ENCODE assay signal across 13 mouse cellular contexts in genomic region chr16:28592466-28592865, GRCm38 (mm10).
DNase-seq lines count a peak whose midpoint lies in the region; ATAC-seq and TF ChIP-seq lines count a peak whose summit lies in the region.
"Had no signal": no experiment of that assay in that cellular context is flagged by ENCODE, and none has a peak within 500 bp of the region (broad histone marks: within the 10 kb centered on the region; RNA-seq: fewer than 3 reads in every experiment).

No protein-coding gene starts in this region.

- no peak for TF ChIP-seq CTCF in midbrain, postnatal 0 days (IDR thresholded peaks at IDR 0.05)

- H3K4me3 ChIP-seq in forebrain, embryonic 16.5 days (replicated peaks; ENCODE audit: low read length), result no peak overlapping the region
- H3K4me3 ChIP-seq in forebrain, embryonic 13.5 days, result no peak overlapping the region
- no peak overlapping the region for H3K4me3 ChIP-seq in hindbrain, embryonic 13.5 days
- no peak overlapping the region for H3K4me3 ChIP-seq in hindbrain, embryonic 14.5 days (replicated peaks; ENCODE audit: low read length)
- H3K4me3 ChIP-seq in midbrain, embryonic 12.5 days, result no peak overlapping the region
- no peak overlapping the region for H3K4me3 ChIP-seq in midbrain, postnatal 0 days (ENCODE audit: low read depth, low read length)

- no peak overlapping the region for H3K27ac ChIP-seq in forebrain, embryonic 16.5 days (ENCODE audit: low read length)
- H3K27ac ChIP-seq in forebrain, embryonic 13.5 days, result no peak overlapping the region
- H3K27ac ChIP-seq in hindbrain, embryonic 13.5 days, result no peak overlapping the region
- no peak overlapping the region for H3K27ac ChIP-seq in hindbrain, embryonic 14.5 days
- no peak overlapping the region for H3K27ac ChIP-seq in midbrain, embryonic 12.5 days (replicated peaks)
- no peak overlapping the region for H3K27ac ChIP-seq in midbrain, postnatal 0 days (ENCODE audit: low read depth, low read length)
- H3K27ac ChIP-seq: embryonic facial prominence, embryonic 12.5 days; embryonic facial prominence, embryonic 15.5 days; gastrocnemius, adult 2 months; heart, embryonic 15.5 days had no signal

- H3K4me1 ChIP-seq in forebrain, embryonic 16.5 days (replicated peaks; ENCODE audit: control insufficient read depth, insufficient read depth, low read length), result no peaks in the 10 kb centered on the region
- no peaks in the 10 kb centered on the region for H3K4me1 ChIP-seq in forebrain, embryonic 13.5 days
- 0 out of 2 replicates have a peak, but pooled peaks cover 2% of the 10 kb centered on the region for H3K4me1 ChIP-seq in hindbrain, embryonic 13.5 days (replicated peaks)
- no peaks in the 10 kb centered on the region for H3K4me1 ChIP-seq in hindbrain, embryonic 14.5 days (replicated peaks; ENCODE audit: control insufficient read depth, insufficient read depth, low read length)
- H3K4me1 ChIP-seq in midbrain, embryonic 12.5 days, result 0 out of 2 replicates have a peak, but pooled peaks cover 3% of the 10 kb centered on the region
- no peaks in the 10 kb centered on the region for H3K4me1 ChIP-seq in midbrain, postnatal 0 days (ENCODE audit: insufficient read depth, low read length)
- H3K4me1 ChIP-seq: embryonic facial prominence, embryonic 12.5 days; embryonic facial prominence, embryonic 15.5 days; heart, embryonic 12.5 days; heart, embryonic 15.5 days had no signal

- ATAC-seq in forebrain, embryonic 16.5 days, result peak; percentile 11; the same call in 1 of the 2 replicates
- ATAC-seq in forebrain, embryonic 13.5 days, result no peak
- ATAC-seq in hindbrain, embryonic 13.5 days (ENCODE audit: low FRiP score), result 0 out of 2 replicates have a peak, but pooled peaks have one; percentile 24
- no peak for ATAC-seq in hindbrain, embryonic 14.5 days (ENCODE audit: low FRiP score)
- peak; percentile 43; the same call in 1 of the 2 replicates for ATAC-seq in midbrain, embryonic 12.5 days (ENCODE audit: low FRiP score, low read depth)
- ATAC-seq in midbrain, postnatal 0 days (ENCODE audit: low FRiP score), result no peak
- ATAC-seq: CD4-positive, CD25-positive, alpha-beta regulatory T cell, adult 4 months; inflammation-experienced regulatory T-cells, adult 6 months had no signal

- no peaks in the 10 kb centered on the region for H3K9me3 ChIP-seq in forebrain, embryonic 16.5 days (ENCODE audit: control insufficient read depth, low read length)
- H3K9me3 ChIP-seq in forebrain, embryonic 13.5 days (replicated peaks), result no peaks in the 10 kb centered on the region
- H3K9me3 ChIP-seq in hindbrain, embryonic 13.5 days, result no peaks in the 10 kb centered on the region
- no peaks in the 10 kb centered on the region for H3K9me3 ChIP-seq in hindbrain, embryonic 14.5 days (ENCODE audit: control insufficient read depth, low read length)
- H3K9me3 ChIP-seq in midbrain, embryonic 12.5 days, result no peaks in the 10 kb centered on the region
- no peaks in the 10 kb centered on the region for H3K9me3 ChIP-seq in midbrain, postnatal 0 days (ENCODE audit: low read length)
- H3K9me3 ChIP-seq: embryonic facial prominence, embryonic 12.5 days; embryonic facial prominence, embryonic 15.5 days; heart, embryonic 12.5 days; heart, embryonic 15.5 days had no signal

- no peaks in the 10 kb centered on the region for H3K27me3 ChIP-seq in forebrain, embryonic 16.5 days (replicated peaks; ENCODE audit: control insufficient read depth, insufficient read depth, low read length)
- 0 out of 2 replicates have a peak, but pooled peaks cover 2% of the 10 kb centered on the region for H3K27me3 ChIP-seq in forebrain, embryonic 13.5 days
- peaks cover 5% of the 10 kb centered on the region; the same call in 1 of the 2 replicates for H3K27me3 ChIP-seq in hindbrain, embryonic 13.5 days
- H3K27me3 ChIP-seq in hindbrain, embryonic 14.5 days (ENCODE audit: control insufficient read depth, insufficient read depth, low read length), result no peaks in the 10 kb centered on the region
- no peaks in the 10 kb centered on the region for H3K27me3 ChIP-seq in midbrain, embryonic 12.5 days
- no peaks in the 10 kb centered on the region for H3K27me3 ChIP-seq in midbrain, postnatal 0 days (ENCODE audit: insufficient read depth, low read length)
- H3K27me3 ChIP-seq: embryonic facial prominence, embryonic 15.5 days; heart, embryonic 12.5 days; heart, embryonic 15.5 days had no signal

- no peak overlapping the region for H3K9ac ChIP-seq in forebrain, embryonic 16.5 days (replicated peaks; ENCODE audit: low read depth, low read length)
- H3K9ac ChIP-seq in forebrain, embryonic 13.5 days, result no peak overlapping the region
- H3K9ac ChIP-seq in hindbrain, embryonic 13.5 days, result no peak overlapping the region
- H3K9ac ChIP-seq in hindbrain, embryonic 14.5 days, result no peak overlapping the region
- no peak overlapping the region for H3K9ac ChIP-seq in midbrain, embryonic 12.5 days (replicated peaks)
- H3K9ac ChIP-seq in midbrain, postnatal 0 days (replicated peaks; ENCODE audit: low read length, poor library complexity, severe bottlenecking), result no peak overlapping the region
- H3K9ac ChIP-seq: embryonic facial prominence, embryonic 15.5 days; heart, embryonic 12.5 days; heart, embryonic 15.5 days had no signal

- H3K36me3 ChIP-seq in forebrain, embryonic 16.5 days (ENCODE audit: control insufficient read depth, insufficient read depth), result no peaks in the 10 kb centered on the region
- no peaks in the 10 kb centered on the region for H3K36me3 ChIP-seq in forebrain, embryonic 13.5 days (ENCODE audit: poor library complexity, severe bottlenecking)
- no peaks in the 10 kb centered on the region for H3K36me3 ChIP-seq in hindbrain, embryonic 13.5 days
- no peaks in the 10 kb centered on the region for H3K36me3 ChIP-seq in hindbrain, embryonic 14.5 days (replicated peaks; ENCODE audit: control insufficient read depth, insufficient read depth)
- no peaks in the 10 kb centered on the region for H3K36me3 ChIP-seq in midbrain, embryonic 12.5 days
- H3K36me3 ChIP-seq in midbrain, postnatal 0 days (ENCODE audit: insufficient read depth, low read length), result no peaks in the 10 kb centered on the region
- H3K36me3 ChIP-seq: embryonic facial prominence, embryonic 12.5 days; embryonic facial prominence, embryonic 15.5 days; heart, embryonic 12.5 days; heart, embryonic 15.5 days had no signal

- no peak for DNase-seq in hindbrain, embryonic 14.5 days (ENCODE audit: low spot score)
- no peak for DNase-seq in midbrain, postnatal 0 days (ENCODE audit: low spot score)

- WGBS in forebrain, embryonic 16.5 days, result 86% methylated on average over 6 of the region's 6 CpGs
- 76% methylated on average over 6 of the region's 6 CpGs for WGBS in forebrain, embryonic 13.5 days
- 88% methylated on average over 6 of the region's 6 CpGs for WGBS in hindbrain, embryonic 13.5 days
- 92% methylated on average over 6 of the region's 6 CpGs for WGBS in hindbrain, embryonic 14.5 days
- WGBS in midbrain, embryonic 12.5 days, result 64% methylated on average over 6 of the region's 6 CpGs
- WGBS in midbrain, postnatal 0 days, result 67% methylated on average over 6 of the region's 6 CpGs

- H3K4me2 ChIP-seq in forebrain, embryonic 16.5 days (ENCODE audit: low read length), result no peak overlapping the region
- H3K4me2 ChIP-seq in forebrain, embryonic 13.5 days, result no peak overlapping the region
- H3K4me2 ChIP-seq in hindbrain, embryonic 13.5 days, result no peak overlapping the region
- H3K4me2 ChIP-seq in hindbrain, embryonic 14.5 days (replicated peaks), result no peak overlapping the region
- no peak overlapping the region for H3K4me2 ChIP-seq in midbrain, embryonic 12.5 days (replicated peaks)
- H3K4me2 ChIP-seq in midbrain, postnatal 0 days (ENCODE audit: low read depth, low read length, poor library complexity, severe bottlenecking), result no peak overlapping the region

Comparison
In these comparisons a context has a peak if more than half of its experiments do, and no peak if none do; other contexts are left out.
1. ATAC-seq: peak in forebrain, embryonic 16.5 days (single experiment), hindbrain, embryonic 13.5 days (single experiment) and midbrain, embryonic 12.5 days (single experiment); none in forebrain, embryonic 13.5 days (single experiment), hindbrain, embryonic 14.5 days (single experiment) and midbrain, postnatal 0 days (single experiment).